Mouse (Mus musculus) T-cell, adult 2 months (primary cell): Measurements from ENCODE around the gene Olfr70.

Experiments
- DNase-seq: peaks from one replicate; pipeline ENCODE4 v3.0.0; 2022; ENCODE audit warnings: low spot score

Gene Olfr70

GRCm38 (mm10) chr4:43709869-43710268 lies 9.3 kb upstream of the Olfr70 start, which contains the start of gene Olfr71:
Gene Olfr71 (minus strand): TSS chr4:43710255.
- no peak for DNase-seq

- no peak for DNase-seq
Measured at GRCm38 (mm10) chr4:43705991-43706390, 5.4 kb upstream of the Olfr70 start.

- no peak for DNase-seq
Measured at GRCm38 (mm10) chr4:43703851-43704250, 3.2 kb upstream of the Olfr70 start.

GRCm38 (mm10) chr4:43703439-43703838 lies 2.8 kb upstream of the Olfr70 start:
- DNase-seq, result no peak

- no peak for DNase-seq
Measured at GRCm38 (mm10) chr4:43696561-43696960, 4.0 kb downstream of the Olfr70 start.

GRCm38 (mm10) chr4:43695249-43695671 lies 5.3 kb downstream of the Olfr70 start:
- no peak for DNase-seq

- DNase-seq, result no peak
Measured at GRCm38 (mm10) chr4:43694439-43695248, 6.0 kb downstream of the Olfr70 start.

- DNase-seq, result no peak
Measured at GRCm38 (mm10) chr4:43693806-43694241, 6.8 kb downstream of the Olfr70 start.

GRCm38 (mm10) chr4:43691026-43691425 lies 9.6 kb downstream of the Olfr70 start:
- no peak for DNase-seq

GRCm38 (mm10) chr4:43690021-43690420 lies 10.6 kb downstream of the Olfr70 start:
- DNase-seq, result no peak

- DNase-seq, result no peak
Measured at GRCm38 (mm10) chr4:43679416-43680043, 21.1 kb downstream of the Olfr70 start.

GRCm38 (mm10) chr4:43678541-43678940 lies 22.1 kb downstream of the Olfr70 start:
- DNase-seq, result no peak

- DNase-seq, result no peak
Measured at GRCm38 (mm10) chr4:43675608-43676007, 25.0 kb downstream of the Olfr70 start.

- no peak for DNase-seq
Measured at GRCm38 (mm10) chr4:43674974-43675373, 25.6 kb downstream of the Olfr70 start.

GRCm38 (mm10) chr4:43673703-43674102 lies 26.9 kb downstream of the Olfr70 start:
- DNase-seq, result no peak

GRCm38 (mm10) chr4:43672070-43672469 lies 28.5 kb downstream of the Olfr70 start:
- peak; percentile 67 for DNase-seq

- peak; percentile 8 for DNase-seq
Measured at GRCm38 (mm10) chr4:43669428-43669794, 31.2 kb downstream of the Olfr70 start.

- DNase-seq, result peak; percentile 85
Measured at GRCm38 (mm10) chr4:43668782-43669427, 31.7 kb downstream of the Olfr70 start, which contains the start of the genes Tmem8b and Fam221b. Gene Tmem8b (plus strand): TSS chr4:43668971. Gene Fam221b (minus strand): TSS chr4:43669145.

- no peak for DNase-seq
Measured at GRCm38 (mm10) chr4:43666412-43666811, 34.2 kb downstream of the Olfr70 start.

- DNase-seq, result no peak
Measured at GRCm38 (mm10) chr4:43657146-43657545, 43.5 kb downstream of the Olfr70 start.

- peak; percentile 94 for DNase-seq
Measured at GRCm38 (mm10) chr4:43656339-43657109, 44.1 kb downstream of the Olfr70 start, which contains the start of gene Hint2. Gene Hint2 (minus strand): TSS chr4:43656466.
